Mouse (Mus musculus): Measurements from ENCODE around the gene Ccdc47. TPM values are rescaled to one million over a fixed set of nuclear protein-coding genes. Genes with fewer than 3 reads are reported as not detected.

The Ccdc47 gene
- polyA plus RNA-seq, 1 experiment from 2014 or later: 44.2 TPM

GRCm38 (mm10) chr11:106154091-106154490, 62.1 kb downstream of the Ccdc47 start:
- WGBS (ENCODE audit: insufficient replicate concordance): 54% methylated on average over 5 of the region's 5 CpGs
- Histone ChIP-seq H3K4me3 (ENCODE audit: low read depth, low read length) (no peak overlapping the region), H3K36me3 (ENCODE audit: control insufficient read depth, insufficient read depth) (peaks cover 4% of the 10 kb centered on the region; the same call in 1 of the 2 replicates), H3K4me1 (ENCODE audit: control insufficient read depth, low read depth, low read length) (peaks cover 10% of the 10 kb centered on the region), H3K9me3 (replicated peaks; ENCODE audit: control insufficient read depth, low read length) (no peaks in the 10 kb centered on the region), H3K27me3 (ENCODE audit: control insufficient read depth, insufficient read depth, low read depth, low read length) (peaks cover 6% of the 10 kb centered on the region; the same call in 1 of the 2 replicates), H3K27ac (ENCODE audit: low read length) (no peak overlapping the region), H3K4me2 (ENCODE audit: low read depth, low read length) (no peak overlapping the region), H3K9ac (ENCODE audit: low read depth, low read length) (no peak overlapping the region)
- no peak for ATAC-seq (ENCODE audit: low read depth)

- no peak for ATAC-seq (ENCODE audit: low read depth)
- Histone ChIP-seq H3K9ac (ENCODE audit: low read depth, low read length) (no peak overlapping the region), H3K4me2 (ENCODE audit: low read depth, low read length) (no peak overlapping the region), H3K4me3 (ENCODE audit: low read depth, low read length) (no peak overlapping the region), H3K9me3 (replicated peaks; ENCODE audit: control insufficient read depth, low read length) (no peaks in the 10 kb centered on the region), H3K4me1 (ENCODE audit: control insufficient read depth, low read depth, low read length) (peaks cover 10% of the 10 kb centered on the region), H3K27ac (ENCODE audit: low read length) (no peak overlapping the region), H3K36me3 (ENCODE audit: control insufficient read depth, insufficient read depth) (peaks cover 4% of the 10 kb centered on the region; the same call in 1 of the 2 replicates), H3K27me3 (ENCODE audit: control insufficient read depth, insufficient read depth, low read depth, low read length) (no peaks in the 10 kb centered on the region)
- 63% methylated on average over 8 of the region's 8 CpGs for WGBS (ENCODE audit: insufficient replicate concordance)
These were observed 64.0 kb downstream of the Ccdc47 start for GRCm38 (mm10) chr11:106152132-106152531.

GRCm38 (mm10) chr11:106151219-106151618, 64.9 kb downstream of the Ccdc47 start:
- H3K4me1 ChIP-seq (ENCODE audit: control insufficient read depth, low read depth, low read length): peaks cover 10% of the 10 kb centered on the region
- no peaks in the 10 kb centered on the region for H3K27me3 ChIP-seq (ENCODE audit: control insufficient read depth, insufficient read depth, low read depth, low read length)
- ATAC-seq (ENCODE audit: low read depth): no peak
- peaks cover 4% of the 10 kb centered on the region; the same call in 1 of the 2 replicates for H3K36me3 ChIP-seq (ENCODE audit: control insufficient read depth, insufficient read depth)
- 56% methylated on average over 3 of the region's 3 CpGs for WGBS (ENCODE audit: insufficient replicate concordance)
- no peak overlapping the region for H3K9ac ChIP-seq (ENCODE audit: low read depth, low read length)
- H3K27ac ChIP-seq (ENCODE audit: low read length): no peak overlapping the region
- no peaks in the 10 kb centered on the region for H3K9me3 ChIP-seq (replicated peaks; ENCODE audit: control insufficient read depth, low read length)
- H3K4me2 ChIP-seq (ENCODE audit: low read depth, low read length): no peak overlapping the region
- H3K4me3 ChIP-seq (ENCODE audit: low read depth, low read length): no peak overlapping the region

Other genes with a start within 250 kb of the Ccdc47 start
- 0.06 and 0.24 TPM in 2 replicates for gene Ace, start 248.4 kb downstream of the Ccdc47 start, polyA plus RNA-seq (2015; fragmentation: Nextera tagmentation; extraction: Ambion mirVana)
- gene Ace3, start 221.7 kb downstream of the Ccdc47 start, polyA plus RNA-seq (2015; fragmentation: Nextera tagmentation; extraction: Ambion mirVana): not detected in 2 replicates
- 0.05 and 0.08 TPM in 2 replicates for gene Kcnh6, start 208.2 kb downstream of the Ccdc47 start, polyA plus RNA-seq (2015; fragmentation: Nextera tagmentation; extraction: Ambion mirVana)
- 25.1 and 27.5 TPM in 2 replicates for gene Dcaf7, start 179.5 kb downstream of the Ccdc47 start, polyA plus RNA-seq (2015; fragmentation: Nextera tagmentation; extraction: Ambion mirVana)
- 5.6 and 6.4 TPM in 2 replicates for gene Taco1, start 150.3 kb downstream of the Ccdc47 start, polyA plus RNA-seq (2015; fragmentation: Nextera tagmentation; extraction: Ambion mirVana)
- gene Map3k3, start 131.7 kb downstream of the Ccdc47 start, polyA plus RNA-seq (2015; fragmentation: Nextera tagmentation; extraction: Ambion mirVana): 2.4 and 3.6 TPM in 2 replicates
- not detected in 2 replicates for gene Gm10840, start 55.5 kb downstream of the Ccdc47 start, polyA plus RNA-seq (2015; fragmentation: Nextera tagmentation; extraction: Ambion mirVana)
- 76.8 and 79.6 TPM in 2 replicates for gene Limd2, start 55.5 kb downstream of the Ccdc47 start, polyA plus RNA-seq (2015; fragmentation: Nextera tagmentation; extraction: Ambion mirVana)
- gene Strada, start 14.2 kb downstream of the Ccdc47 start, polyA plus RNA-seq (2015; fragmentation: Nextera tagmentation; extraction: Ambion mirVana): 7.3 and 7.6 TPM in 2 replicates
- 22.7 and 24.7 TPM in 2 replicates for gene Ddx42, start 582 bp upstream of the Ccdc47 start, polyA plus RNA-seq (2015; fragmentation: Nextera tagmentation; extraction: Ambion mirVana)
- 25.2 and 27.0 TPM in 2 replicates for gene Ftsj3, start 39.7 kb upstream of the Ccdc47 start, polyA plus RNA-seq (2015; fragmentation: Nextera tagmentation; extraction: Ambion mirVana)
- gene Psmc5, start 39.8 kb upstream of the Ccdc47 start, polyA plus RNA-seq (2015; fragmentation: Nextera tagmentation; extraction: Ambion mirVana): 113 and 118 TPM in 2 replicates
- 19.4 and 19.5 TPM in 2 replicates for gene Smarcd2, start 56.6 kb upstream of the Ccdc47 start, polyA plus RNA-seq (2015; fragmentation: Nextera tagmentation; extraction: Ambion mirVana)
- gene Tcam1, start 60.3 kb upstream of the Ccdc47 start, polyA plus RNA-seq (2015; fragmentation: Nextera tagmentation; extraction: Ambion mirVana): 0.13 and 0.16 TPM in 2 replicates
- gene Gh, start 85.5 kb upstream of the Ccdc47 start, polyA plus RNA-seq (2015; fragmentation: Nextera tagmentation; extraction: Ambion mirVana): not detected in 2 replicates
- 11.3 and 12.3 TPM in 2 replicates for gene Cd79b, start 98.4 kb upstream of the Ccdc47 start, polyA plus RNA-seq (2015; fragmentation: Nextera tagmentation; extraction: Ambion mirVana)
- 0.04 and 0.13 TPM in 2 replicates for gene Scn4a, start 136.9 kb upstream of the Ccdc47 start, polyA plus RNA-seq (2015; fragmentation: Nextera tagmentation; extraction: Ambion mirVana)
- not detected in 2 replicates for gene Prr29, start 149.1 kb upstream of the Ccdc47 start, polyA plus RNA-seq (2015; fragmentation: Nextera tagmentation; extraction: Ambion mirVana)
- 13.4 and 14.8 TPM in 2 replicates for gene Icam2, start 171.7 kb upstream of the Ccdc47 start, polyA plus RNA-seq (2015; fragmentation: Nextera tagmentation; extraction: Ambion mirVana)